Mouse (Mus musculus) heart, embryonic 14.5 days (tissue): ENCODE data around the gene Ttll5. TPM values are rescaled to one million over a fixed set of nuclear protein-coding genes. Genes with fewer than 3 reads are reported as not detected.
A peak's percentile ranks its signal among the peaks of the same experiment; 100 is the strongest.

Experiments
- ATAC-seq: fragments of 200-750 bp; cut with Nextera tagmentation; 2 replicates; pipeline ENCODE4 v1.8.0; 2017; ENCODE audit warnings: low read depth, moderate TSS enrichment; ENCODE audit not compliant: insufficient number of reproducible peaks, insufficient read depth, low FRiP score
- H3K27ac ChIP-seq, 2 experiments: fragments of 200-500 bp in 1 of 2; fragments of 300-500 bp in 1 of 2; sonication (generic) in 1 of 2; replicated peaks in 1 of 2; 2 replicates each; pipeline ENCODE4 v1.5.1; 2012 to 2014; ENCODE audit warnings: low read depth in 2 of 2, low read length in 2 of 2, control low read depth in 1 of 2, mild to moderate bottlenecking in 1 of 2, mixed read lengths in 1 of 2; ENCODE audit not compliant: control insufficient read depth in 1 of 2, insufficient read depth in 1 of 2
- H3K27me3 ChIP-seq: fragments of 300-500 bp; sonication (generic); 2 replicates; pipeline ENCODE4 v1.6.1; 2014; ENCODE audit warnings: mild to moderate bottlenecking, low read length, control low read depth; ENCODE audit not compliant: control insufficient read depth, insufficient read depth
- H3K36me3 ChIP-seq: fragments of 300-500 bp; sonication (generic); 2 replicates; pipeline ENCODE4 v1.6.1; 2014; ENCODE audit warnings: mild to moderate bottlenecking, control low read depth, low read length, mixed read lengths; ENCODE audit not compliant: control insufficient read depth, insufficient read depth
- H3K4me1 ChIP-seq, 2 experiments: fragments of 200-500 bp in 1 of 2; fragments of 300-500 bp in 1 of 2; sonication (generic) in 1 of 2; 2 replicates each; pipeline ENCODE4 v1.6.1; 2012 to 2014; ENCODE audit warnings: low read length in 2 of 2, control low read depth in 1 of 2, mixed read lengths in 1 of 2; ENCODE audit not compliant: control insufficient read depth in 2 of 2, insufficient read depth in 2 of 2
- H3K4me2 ChIP-seq: fragments of 300-500 bp; sonication (generic); 2 replicates; pipeline ENCODE4 v1.6.1; 2014; ENCODE audit warnings: mild to moderate bottlenecking, low read length
- H3K4me3 ChIP-seq, 2 experiments: fragments of 200-500 bp in 1 of 2; fragments of 300-500 bp in 1 of 2; sonication (generic) in 1 of 2; 2 replicates each; pipeline ENCODE4 v1.5.1; 2012 to 2014; ENCODE audit warnings: low read length in 2 of 2, mild to moderate bottlenecking in 2 of 2, control low read depth in 1 of 2, low read depth in 1 of 2, moderate library complexity in 1 of 2; ENCODE audit not compliant: control insufficient read depth in 1 of 2, insufficient read depth in 1 of 2
- H3K9ac ChIP-seq: fragments of 300-500 bp; sonication (generic); 2 replicates; pipeline ENCODE4 v1.6.1; 2014; ENCODE audit warnings: mild to moderate bottlenecking, low read length
- H3K9me3 ChIP-seq: fragments of 300-500 bp; sonication (generic); 2 replicates; pipeline ENCODE4 v1.6.1; 2016; ENCODE audit warnings: low read length, control low read depth; ENCODE audit not compliant: control insufficient read depth
- WGBS: fragments of 180-500 bp; shearing (Covaris S2); extraction: QIAGEN DNeasy Blood & Tissue Kit; methylation state at CpG from one replicate; pipeline ENCODE4 v1.1.7; 2014; 5-methylcytosine and 5-hydroxymethylcytosine counted together
- polyA plus RNA-seq: library from polyadenylated mRNA; unstranded; fragments of >200 nt; fragmentation: Nextera tagmentation; extraction: Ambion mirVana; gene quantifications from 2 replicates; pipeline ENCODE4 v1.2.1, GENCODE M21; 2014

The Ttll5 gene
- polyA plus RNA-seq, 1 experiment from 2014 or later, result 17.1 TPM

- H3K4me3 ChIP-seq, result no peak overlapping the region
- H3K9ac ChIP-seq, result no peak overlapping the region
- H3K9me3 ChIP-seq, result no peaks in the 10 kb centered on the region
- WGBS, result 93% methylated on average over 2 of the region's 2 CpGs
- 0 out of 2 replicates have a peak, but pooled peaks cover 5% of the 10 kb centered on the region for H3K36me3 ChIP-seq
- no peak overlapping the region for H3K27ac ChIP-seq
- no peak overlapping the region for H3K4me2 ChIP-seq
- ATAC-seq, result no peak
- H3K27me3 ChIP-seq, result no peaks in the 10 kb centered on the region
- peaks cover 4% of the 10 kb centered on the region in 2 experiments; a peak in 2 of 4 replicates for H3K4me1 ChIP-seq
These were observed 168.4 kb downstream of the Ttll5 start for GRCm38 (mm10) chr12:85992838-85993234.

- WGBS, result 75% methylated on average over 5 of the region's 5 CpGs
- ATAC-seq, result no peak
- H3K27ac ChIP-seq, result no peak overlapping the region
- H3K36me3 ChIP-seq, result 0 out of 2 replicates have a peak, but pooled peaks cover 5% of the 10 kb centered on the region
- no peaks in the 10 kb centered on the region for H3K27me3 ChIP-seq
- H3K9me3 ChIP-seq, result no peaks in the 10 kb centered on the region
- no peak overlapping the region for H3K4me2 ChIP-seq
- no peak overlapping the region for H3K9ac ChIP-seq
- 0 out of 4 replicates have a peak, but pooled peaks cover 0 to 2% of the 10 kb centered on the region in 2 experiments for H3K4me1 ChIP-seq
- no peak overlapping the region for H3K4me3 ChIP-seq
These were observed 169.4 kb downstream of the Ttll5 start for GRCm38 (mm10) chr12:85993790-85994360.

GRCm38 (mm10) chr12:86000641-86001073 lies 176.2 kb downstream of the Ttll5 start:
- WGBS, result 12% methylated on average over 9 of the region's 9 CpGs
- Histone ChIP-seq H3K9ac (peak overlapping the region; percentile 47; the same call in 1 of the 2 replicates), H3K27ac (peak overlapping the region; percentile 88 to 95), H3K4me2 (peak overlapping the region; percentile 43), H3K36me3 (0 out of 2 replicates have a peak, but pooled peaks cover 5% of the 10 kb centered on the region), H3K9me3 (no peaks in the 10 kb centered on the region), H3K27me3 (no peaks in the 10 kb centered on the region), H3K4me1 (peaks cover 14 to 25% of the 10 kb centered on the region in 2 experiments), H3K4me3 (no peak overlapping the region)
- ATAC-seq, result peak; percentile 79

- Histone ChIP-seq H3K27me3 (no peaks in the 10 kb centered on the region), H3K36me3 (0 out of 2 replicates have a peak, but pooled peaks cover under 1% of the 10 kb centered on the region), H3K4me1 (peaks cover 14 to 26% of the 10 kb centered on the region in 2 experiments), H3K9ac (peak overlapping the region; percentile 47), H3K4me2 (peak overlapping the region; percentile 43; the same call in 1 of the 2 replicates), H3K9me3 (no peaks in the 10 kb centered on the region), H3K4me3 (no peak overlapping the region), H3K27ac (peak overlapping the region; percentile 88 to 95)
- WGBS, result 32% methylated on average over 7 of the region's 7 CpGs
- ATAC-seq, result peak; percentile 34
These were observed 176.7 kb downstream of the Ttll5 start for GRCm38 (mm10) chr12:86001120-86001655.

- no peaks in the 10 kb centered on the region for H3K36me3 ChIP-seq
- H3K4me1 ChIP-seq, result peaks cover 21 to 35% of the 10 kb centered on the region in 2 experiments
- H3K27ac ChIP-seq, result no peak overlapping the region
- no peak overlapping the region for H3K9ac ChIP-seq
- ATAC-seq, result no peak
- H3K27me3 ChIP-seq, result no peaks in the 10 kb centered on the region
- H3K4me3 ChIP-seq, result no peak overlapping the region
- H3K9me3 ChIP-seq, result no peaks in the 10 kb centered on the region
- H3K4me2 ChIP-seq, result no peak overlapping the region
- 97% methylated on average over 3 of the region's 3 CpGs for WGBS
These were observed 180.2 kb downstream of the Ttll5 start for GRCm38 (mm10) chr12:86004627-86005026.

GRCm38 (mm10) chr12:86007377-86007776 lies 182.9 kb downstream of the Ttll5 start:
- Histone ChIP-seq H3K9ac (0 out of 2 replicates have a peak overlapping the region, but pooled peaks have one; percentile 1), H3K36me3 (no peaks in the 10 kb centered on the region), H3K27me3 (no peaks in the 10 kb centered on the region), H3K27ac (peak overlapping the region; percentile 1 to 57), H3K4me1 (peaks cover 7 to 13% of the 10 kb centered on the region in 2 experiments), H3K9me3 (no peaks in the 10 kb centered on the region), H3K4me2 (no peak overlapping the region), H3K4me3 (no peak overlapping the region)
- 62% methylated on average over 3 of the region's 3 CpGs for WGBS
- no peak for ATAC-seq

GRCm38 (mm10) chr12:86010656-86011055 lies 186.2 kb downstream of the Ttll5 start:
- Histone ChIP-seq H3K36me3 (0 out of 2 replicates have a peak, but pooled peaks cover 6% of the 10 kb centered on the region), H3K9ac (no peak overlapping the region), H3K27ac (no peak overlapping the region), H3K27me3 (no peaks in the 10 kb centered on the region), H3K4me3 (no peak overlapping the region), H3K9me3 (no peaks in the 10 kb centered on the region), H3K4me2 (no peak overlapping the region), H3K4me1 (peaks cover 7 to 10% of the 10 kb centered on the region in 2 experiments)
- no peak for ATAC-seq
- WGBS, result 86% methylated on average over 5 of the region's 5 CpGs
